Mouse (Mus musculus): ENCODE results near the gene Eral1. TPM values are rescaled to one million over a fixed set of nuclear protein-coding genes. Genes with fewer than 3 reads are reported as not detected.
"Not testable (repeated sequence)": the region's sequence is repeated elsewhere in the genome, so short reads cannot be mapped to it uniquely, and the experiment has no call there.

Gene Eral1
- polyA plus RNA-seq, 1 experiment from 2014 or later = 22.1 TPM

- ChIA-PET POLR2A (no interaction called here), CTCF (interaction anchor here (1.1 to 1.5 kb wide), 2 partner anchors 11 to 82 kb away, joined by 3 to 8 read pairs; partner anchors contain the start of gene Eral1)
- in situ Hi-C loops (cut with MboI; ENCODE audit: low pct_unique_long_range_greater_than_20kb) = no loop called here
- TF ChIP-seq CTCF (IDR thresholded peaks at IDR 0.05) = no peak
- no peaks in the 10 kb centered on the region for H3K27me3 ChIP-seq
- no peak for ATAC-seq
- DNase-seq (ENCODE audit: low read depth, low spot score) = no peak
Measured at GRCm38 (mm10) chr11:78069646-78070045, 10.5 kb downstream of the Eral1 start.

GRCm38 (mm10) chr11:78069130-78069529 lies 11.1 kb downstream of the Eral1 start:
- CTCF ChIA-PET = interaction anchor here (1.1 to 1.5 kb wide), 2 partner anchors 11 to 83 kb away, joined by 3 to 8 read pairs; partner anchors contain the start of gene Eral1
- POLR2A ChIA-PET = no interaction called here
- in situ Hi-C loops (cut with MboI; ENCODE audit: low pct_unique_long_range_greater_than_20kb) = no loop called here
- no peaks in the 10 kb centered on the region for H3K27me3 ChIP-seq
- no peak for DNase-seq (ENCODE audit: low read depth, low spot score)
- no peak for ATAC-seq
- TF ChIP-seq CTCF (IDR thresholded peaks at IDR 0.05) = no peak

- DNase-seq (ENCODE audit: low read depth, low spot score) (no peak), ATAC-seq (no peak)
- ChIA-PET CTCF (no interaction called here), POLR2A (no interaction called here)
- H3K27me3 ChIP-seq = no peaks in the 10 kb centered on the region
- no peak for TF ChIP-seq CTCF (IDR thresholded peaks at IDR 0.05)
- in situ Hi-C loops (cut with MboI; ENCODE audit: low pct_unique_long_range_greater_than_20kb) = no loop called here
Measured at GRCm38 (mm10) chr11:78067566-78067965, 12.6 kb downstream of the Eral1 start.

GRCm38 (mm10) chr11:78066641-78067040 lies 13.5 kb downstream of the Eral1 start:
- no peak for DNase-seq (ENCODE audit: low read depth, low spot score)
- POLR2A ChIA-PET = no interaction called here
- in situ Hi-C loops (cut with MboI; ENCODE audit: low pct_unique_long_range_greater_than_20kb) = no loop called here
- ATAC-seq = no peak
- no peaks in the 10 kb centered on the region for H3K27me3 ChIP-seq
- CTCF ChIA-PET = no interaction called here
- TF ChIP-seq CTCF (IDR thresholded peaks at IDR 0.05) = no peak

GRCm38 (mm10) chr11:78065906-78066305 lies 14.3 kb downstream of the Eral1 start:
- DNase-seq (ENCODE audit: low read depth, low spot score) (no peak), ATAC-seq (no peak)
- no peaks in the 10 kb centered on the region for H3K27me3 ChIP-seq
- CTCF ChIA-PET = no interaction called here
- TF ChIP-seq CTCF (IDR thresholded peaks at IDR 0.05) = no peak
- POLR2A ChIA-PET = interaction anchor here (0.7 kb wide), 1 partner anchor 18 kb away, joined by 3 read pairs; no protein-coding TSS in a partner anchor
- in situ Hi-C loops (cut with MboI; ENCODE audit: low pct_unique_long_range_greater_than_20kb) = no loop called here

GRCm38 (mm10) chr11:78062563-78062962 lies 17.6 kb downstream of the Eral1 start:
- in situ Hi-C loops (cut with MboI; ENCODE audit: low pct_unique_long_range_greater_than_20kb) = no loop called here
- TF ChIP-seq CTCF (IDR thresholded peaks at IDR 0.05) = no peak
- DNase-seq (ENCODE audit: low read depth, low spot score) (no peak), ATAC-seq (no peak)
- POLR2A ChIA-PET = no interaction called here
- CTCF ChIA-PET = no interaction called here
- H3K27me3 ChIP-seq = no peaks in the 10 kb centered on the region

GRCm38 (mm10) chr11:78059833-78060757 lies 20.1 kb downstream of the Eral1 start:
- H3K27me3 ChIP-seq = no peaks in the 10 kb centered on the region
- in situ Hi-C loops (cut with MboI; ENCODE audit: low pct_unique_long_range_greater_than_20kb) = loop anchor here (5.0 kb wide), 1 partner anchor 97 kb away; no protein-coding TSS in a partner anchor
- no peak for TF ChIP-seq CTCF (IDR thresholded peaks at IDR 0.05)
- peak; percentile 55 for ATAC-seq
- ChIA-PET CTCF (interaction anchor here (0.8 kb wide), 2 partner anchors 92 to 116 kb away, joined by 3 read pairs; no protein-coding TSS in a partner anchor), POLR2A (interaction anchor here (0.9 kb wide), 1 partner anchor 15 kb away, joined by 3 read pairs; no protein-coding TSS in a partner anchor)
- no peak for DNase-seq (ENCODE audit: low read depth, low spot score)

- no peak for TF ChIP-seq CTCF (IDR thresholded peaks at IDR 0.05)
- ATAC-seq (no peak), DNase-seq (ENCODE audit: low read depth, low spot score) (no peak)
- ChIA-PET CTCF (interaction anchor here (1.0 to 1.3 kb wide), 2 partner anchors 116 to 120 kb away, joined by 3 read pairs; partner anchors contain the start of genes Nek8 and Tlcd1), POLR2A (interaction anchor here (0.6 to 1.2 kb wide), 2 partner anchors 23 to 53 kb away, joined by 3 read pairs; partner anchors contain the start of gene Eral1)
- in situ Hi-C loops (cut with MboI; ENCODE audit: low pct_unique_long_range_greater_than_20kb) = loop anchor here (5.0 kb wide), 1 partner anchor 100 kb away; no protein-coding TSS in a partner anchor
- no peaks in the 10 kb centered on the region for H3K27me3 ChIP-seq
Measured at GRCm38 (mm10) chr11:78056946-78057345, 23.2 kb downstream of the Eral1 start.

- in situ Hi-C loops (cut with MboI; ENCODE audit: low pct_unique_long_range_greater_than_20kb) = no loop called here
- CTCF ChIA-PET = no interaction called here
- no peak for TF ChIP-seq CTCF (IDR thresholded peaks at IDR 0.05)
- H3K27me3 ChIP-seq = no peaks in the 10 kb centered on the region
- ATAC-seq (no peak), DNase-seq (ENCODE audit: low read depth, low spot score) (no peak)
- POLR2A ChIA-PET = interaction anchor here (0.5 to 0.6 kb wide), 2 partner anchors 13 to 110 kb away, joined by 3 read pairs; no protein-coding TSS in a partner anchor
Measured at GRCm38 (mm10) chr11:78053078-78053477, 27.1 kb downstream of the Eral1 start.

GRCm38 (mm10) chr11:78048637-78049036 lies 31.5 kb downstream of the Eral1 start:
- CTCF ChIA-PET = interaction anchor here (1.0 kb wide), 1 partner anchor 29 kb away, joined by 3 read pairs; no protein-coding TSS in a partner anchor
- in situ Hi-C loops (cut with MboI; ENCODE audit: low pct_unique_long_range_greater_than_20kb); H3K27me3 ChIP-seq; POLR2A ChIA-PET; DNase-seq (ENCODE audit: low read depth, low spot score); ATAC-seq: not testable (repeated sequence)

Measured in Patski (cell line).